Mouse (Mus musculus): Measurements from ENCODE around the gene Resp18.
"Not testable (repeated sequence)": the region's sequence is repeated elsewhere in the genome, so short reads cannot be mapped to it uniquely, and the experiment has no call there.

The Resp18 gene

DNA sequence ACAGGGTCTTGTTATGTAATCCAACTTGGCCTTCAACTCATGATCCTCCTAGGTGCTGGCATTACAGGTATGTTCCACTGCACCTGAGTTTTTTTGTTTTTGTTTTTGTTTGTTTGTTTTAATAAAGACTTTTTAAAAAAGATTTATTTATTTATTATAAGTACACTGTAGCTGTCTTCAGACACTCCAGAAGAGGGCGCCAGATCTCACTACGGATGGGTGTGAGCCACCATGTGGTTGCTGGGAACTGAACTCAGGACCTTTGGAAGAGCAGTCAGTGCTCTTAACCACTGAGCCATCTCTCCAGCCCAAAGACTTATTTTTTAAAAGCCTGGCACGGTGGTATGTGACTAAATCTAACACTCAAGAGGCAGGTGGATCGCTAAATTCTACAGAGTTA lies 45.7 kb downstream of the Resp18 start:
- DNase-seq = not testable (repeated sequence)

DNA sequence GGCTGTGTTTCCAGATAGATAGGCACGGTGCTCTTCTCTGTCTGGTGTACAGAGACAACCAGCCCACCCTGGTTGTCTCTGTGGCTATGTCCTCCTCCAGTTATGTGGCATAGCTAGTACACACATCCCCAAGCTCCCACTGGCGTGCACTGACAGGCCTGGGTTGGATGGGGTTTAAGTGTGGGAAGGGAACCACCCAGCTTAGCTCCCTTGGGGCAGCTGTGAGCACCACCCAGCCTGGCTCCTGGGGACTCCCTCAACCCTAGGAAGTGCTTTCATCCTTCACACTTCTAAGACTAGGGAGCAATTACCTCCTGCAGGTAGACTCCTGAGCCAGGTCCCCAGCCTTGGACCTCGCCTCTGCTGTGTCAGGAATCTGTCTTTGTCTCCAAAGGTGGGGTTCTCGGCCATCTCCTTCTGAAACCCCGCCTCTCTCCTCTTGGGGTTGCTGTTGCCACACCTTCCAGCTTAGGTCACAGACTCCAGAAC lies 46.5 kb downstream of the Resp18 start, which contains the start of gene A630095N17Rik:
Gene A630095N17Rik, minus strand, starts transcription at position 439 of the 489 bp plus-strand sequence.
- no peak for DNase-seq

DNA sequence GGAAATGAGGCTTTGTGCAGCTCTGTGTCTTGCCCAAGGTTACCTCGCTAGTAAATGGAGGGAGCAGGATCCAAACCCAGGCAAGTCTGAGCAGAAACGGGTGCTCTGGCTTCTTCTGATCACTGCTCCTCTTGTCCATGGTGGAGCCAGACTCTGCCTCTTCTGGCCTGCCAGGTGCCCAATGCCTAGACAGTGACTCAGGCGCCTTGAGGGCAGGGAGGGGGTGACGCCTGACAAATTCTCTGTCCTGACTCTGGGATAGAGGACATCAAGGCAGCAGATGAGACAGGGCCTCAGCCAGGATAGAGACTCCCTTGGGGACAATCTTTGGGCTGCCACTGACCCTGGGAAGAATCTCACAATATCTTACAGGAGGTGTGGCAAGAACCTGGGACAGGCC lies 47.0 kb downstream of the Resp18 start:
- DNase-seq = no peak

DNA sequence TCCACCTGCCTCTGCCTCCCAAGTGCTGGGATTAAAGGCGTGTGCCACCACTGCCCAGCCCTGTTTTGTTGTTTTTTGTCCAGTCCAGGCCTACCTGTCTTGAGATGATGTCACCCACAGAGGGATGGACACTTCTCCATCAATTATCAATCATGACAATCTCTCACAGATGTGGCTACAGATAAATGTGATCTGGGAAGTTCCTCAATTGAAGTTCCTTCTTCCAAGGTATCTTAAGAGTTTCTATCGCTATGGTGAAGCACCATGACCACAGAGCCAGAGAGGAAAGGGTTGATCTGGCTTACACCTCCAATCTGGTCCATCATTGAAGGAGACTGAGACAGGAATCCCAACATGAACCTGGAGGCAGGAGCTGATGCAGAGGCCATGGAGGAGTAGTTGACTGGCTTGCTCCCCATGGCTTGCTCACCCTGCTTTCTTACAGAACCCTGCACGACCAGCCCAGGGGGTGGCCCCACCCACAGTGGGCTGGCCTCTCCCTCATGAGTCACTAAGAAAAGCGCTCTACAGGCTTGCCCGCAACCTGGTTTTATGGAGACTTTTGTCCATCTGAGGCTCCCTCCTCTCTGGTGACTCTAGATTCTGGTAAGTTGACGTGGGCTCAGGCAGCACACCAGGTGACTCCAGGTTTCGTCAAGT lies 47.8 kb downstream of the Resp18 start:
- no peak for DNase-seq

DNA sequence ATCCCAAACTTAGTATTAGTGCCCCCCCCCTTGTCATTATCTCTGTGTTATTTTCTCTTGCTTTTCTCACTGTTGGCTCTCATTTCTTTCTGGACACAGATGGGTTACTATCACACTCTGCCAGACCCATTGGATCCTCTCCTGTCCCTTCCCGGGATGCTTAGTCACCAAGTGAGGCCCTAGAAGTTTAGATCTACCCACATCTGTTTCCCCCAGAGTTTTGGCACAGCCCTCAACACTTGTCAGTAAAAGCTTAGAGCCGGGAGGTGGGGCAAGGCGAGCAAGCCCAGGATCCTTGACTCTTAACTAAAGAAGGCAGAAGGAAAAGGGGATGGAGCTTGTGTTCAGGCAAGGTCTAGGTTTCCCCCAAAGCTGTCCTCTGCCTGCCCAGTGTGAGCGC lies 49.1 kb downstream of the Resp18 start:
- DNase-seq = no peak

DNA sequence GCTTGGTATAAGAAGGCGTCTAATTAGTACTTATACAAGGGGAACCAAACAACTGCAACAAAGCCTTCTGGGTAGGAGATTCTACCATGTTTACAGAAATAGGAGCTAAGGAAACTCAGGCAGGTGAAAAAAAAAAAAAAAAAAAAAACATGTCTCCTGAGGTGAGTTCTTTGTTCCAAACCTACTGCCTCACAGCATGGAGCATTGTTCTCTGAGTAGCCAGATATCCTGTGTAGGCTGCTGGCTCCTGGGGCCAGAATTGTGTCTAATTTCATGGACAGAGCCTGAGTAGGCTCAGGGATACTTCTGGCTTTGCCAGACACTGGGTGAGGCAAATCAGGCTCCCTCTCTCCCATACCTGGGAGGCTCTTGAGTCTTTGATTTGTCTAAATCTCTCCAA lies 50.6 kb downstream of the Resp18 start:
- DNase-seq = no peak

DNA sequence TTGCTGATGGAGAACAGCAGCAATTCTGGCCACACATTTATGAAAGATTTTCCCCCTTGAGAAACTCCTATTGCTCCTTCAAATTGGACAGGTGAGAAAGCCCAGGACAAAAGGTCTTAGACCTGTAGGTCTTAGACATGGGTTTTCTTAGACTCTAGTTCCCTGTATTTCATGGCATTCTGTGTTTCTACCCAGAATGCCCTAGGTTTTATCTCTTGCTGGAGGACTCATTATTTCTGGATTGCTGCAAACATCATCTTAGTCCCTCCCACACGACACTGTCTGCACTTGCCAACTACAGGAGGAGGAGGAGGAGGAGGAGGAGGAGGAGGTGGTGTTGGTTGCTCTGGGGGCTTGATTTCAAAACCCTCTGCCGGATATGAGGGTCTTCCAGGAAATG lies 52.1 kb downstream of the Resp18 start:
- DNase-seq = no peak

DNA sequence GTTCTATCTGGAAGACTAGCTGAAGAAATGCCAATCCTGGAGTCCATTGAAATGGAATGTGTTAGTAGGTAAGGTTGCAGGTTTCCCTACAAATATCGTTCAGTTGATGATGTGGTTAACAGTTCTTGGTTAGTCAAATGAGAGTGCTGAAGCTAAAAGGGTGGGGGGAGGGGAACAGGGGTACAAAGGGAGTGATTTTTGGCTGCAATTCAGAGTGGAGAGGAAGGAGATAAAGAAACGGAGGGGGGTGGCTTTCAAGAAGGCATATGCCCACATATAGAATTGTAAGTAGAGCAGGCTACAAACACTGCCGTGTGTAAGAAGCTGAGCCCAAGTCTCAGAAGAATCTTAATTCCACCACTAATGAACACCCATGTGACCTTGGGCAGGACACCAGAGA lies 52.7 kb downstream of the Resp18 start:
- DNase-seq = no peak

DNA sequence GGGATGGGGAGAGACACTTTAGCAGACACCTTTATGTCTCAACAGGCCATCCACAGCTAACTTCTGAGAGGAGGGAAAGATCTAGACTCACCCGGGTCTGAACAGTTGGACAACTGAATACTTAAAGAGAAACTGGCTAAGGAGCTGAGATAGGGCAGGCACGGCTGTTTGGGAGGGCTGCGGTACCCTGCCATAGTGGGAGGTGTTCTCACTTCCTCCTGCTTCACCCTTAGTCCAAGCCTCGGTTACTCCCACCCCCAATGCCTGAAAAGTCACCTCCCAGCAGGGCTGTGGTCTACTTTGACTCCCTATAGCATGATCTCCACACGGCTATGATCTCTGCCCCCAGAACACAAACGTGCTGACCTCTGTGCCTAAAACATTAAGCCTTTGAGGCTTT lies 54.7 kb downstream of the Resp18 start:
- no peak for DNase-seq

DNA sequence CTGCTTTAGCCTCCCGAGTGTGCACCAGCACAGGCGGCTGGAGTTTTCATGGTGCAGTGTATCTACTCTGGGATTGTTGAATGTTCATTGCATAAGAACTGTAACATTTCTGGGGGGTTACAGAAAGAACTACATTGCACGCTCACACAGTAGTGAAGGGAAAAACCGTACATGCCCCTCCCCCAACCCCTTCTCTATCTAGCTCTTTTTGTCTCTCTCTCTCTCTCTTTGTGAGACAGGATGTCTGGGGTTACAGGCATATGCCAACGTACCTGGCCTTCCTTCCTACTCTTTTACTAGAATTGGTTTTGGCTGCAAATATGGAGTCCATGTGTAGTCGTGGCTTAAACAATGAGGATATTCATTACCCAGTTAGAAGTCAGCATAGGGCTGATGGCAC lies 55.3 kb downstream of the Resp18 start:
- no peak for DNase-seq
